In the genomic region with DNA sequence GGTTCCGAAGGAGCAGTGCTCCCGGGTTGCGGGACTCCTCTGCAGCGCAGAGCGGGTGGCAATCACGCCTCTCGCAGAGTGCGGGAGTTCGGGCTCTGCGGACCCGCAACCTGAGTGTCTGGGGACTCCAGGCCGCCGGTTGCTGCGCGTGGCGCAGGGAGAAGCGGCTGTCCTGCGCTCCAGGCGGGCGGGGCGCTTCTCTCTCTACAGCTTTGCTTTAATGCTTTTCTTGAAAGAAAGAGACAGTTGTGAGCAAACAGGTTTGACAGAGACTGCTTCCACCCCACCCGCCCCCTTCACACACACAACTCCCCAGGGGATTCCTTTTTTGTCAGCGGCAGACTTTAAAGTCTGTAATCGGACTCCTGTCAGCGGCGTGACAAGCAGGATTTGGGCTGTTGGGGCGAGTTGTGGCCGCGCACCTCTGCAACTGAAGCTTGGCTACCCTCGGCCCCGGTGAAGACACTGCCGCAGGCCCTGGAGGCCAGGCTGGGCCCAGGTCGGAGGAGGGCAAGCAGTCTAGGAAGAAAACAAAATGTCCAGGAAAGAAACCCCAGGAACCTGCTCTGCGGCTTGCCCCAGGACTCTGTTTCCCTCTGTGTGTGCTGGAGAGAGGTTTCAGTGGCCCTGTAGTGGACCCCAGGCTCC, we compare ENCODE assay signal across 13 mouse cellular contexts. TPM values are rescaled to one million over a fixed set of nuclear protein-coding genes. Genes with fewer than 3 reads are reported as not detected.
A peak's percentile ranks its signal among the peaks of the same experiment; 100 is the strongest.
DNase-seq lines count a peak whose midpoint lies in the region; ATAC-seq and TF ChIP-seq lines count a peak whose summit lies in the region.
"Had no signal": no experiment of that assay in that cellular context is flagged by ENCODE, and none has a peak within 500 bp of the region (broad histone marks: within the 10 kb centered on the region; RNA-seq: fewer than 3 reads in every experiment).

No protein-coding gene starts in this region.

- peak overlapping the region; percentile 36 for H3K4me2 ChIP-seq in embryonic facial prominence, embryonic 12.5 days (replicated peaks)
- no peak overlapping the region for H3K4me2 ChIP-seq in limb, embryonic 11.5 days (ENCODE audit: low read depth, severe bottlenecking)
- peak overlapping the region; percentile 5; the same call in 1 of the 2 replicates for H3K4me2 ChIP-seq in neural tube, embryonic 15.5 days

- H3K4me3 ChIP-seq in embryonic facial prominence, embryonic 12.5 days = peak overlapping the region; percentile 16
- H3K4me3 ChIP-seq in limb, embryonic 11.5 days (ENCODE audit: low read depth, low read length) = no peak overlapping the region
- H3K4me3 ChIP-seq in neural tube, embryonic 15.5 days (replicated peaks) = no peak overlapping the region
- H3K4me3 ChIP-seq in kidney, adult 2 months (ENCODE audit: insufficient read depth, low read depth, low read length) = no peak overlapping the region
- H3K4me3 ChIP-seq: megakaryocyte, embryonic 14.5 days had no signal

- peaks cover 85% of the 10 kb centered on the region for H3K27me3 ChIP-seq in embryonic facial prominence, embryonic 12.5 days
- H3K27me3 ChIP-seq in limb, embryonic 11.5 days (ENCODE audit: control insufficient read depth, insufficient read depth, low read length) = peaks cover 91% of the 10 kb centered on the region
- peaks cover 90% of the 10 kb centered on the region for H3K27me3 ChIP-seq in neural tube, embryonic 15.5 days (replicated peaks)
- H3K27me3 ChIP-seq in kidney, adult 2 months (replicated peaks; ENCODE audit: control insufficient read depth, insufficient read depth, low read length) = peaks cover 8% of the 10 kb centered on the region

- no peak overlapping the region for H3K9ac ChIP-seq in embryonic facial prominence, embryonic 12.5 days
- no peak overlapping the region for H3K9ac ChIP-seq in limb, embryonic 11.5 days (ENCODE audit: low read length)
- no peak overlapping the region for H3K9ac ChIP-seq in neural tube, embryonic 15.5 days (replicated peaks)

- ATAC-seq in embryonic facial prominence, embryonic 12.5 days (ENCODE audit: insufficient number of reproducible peaks, insufficient read depth, low FRiP score, low TSS enrichment) = no peak
- ATAC-seq in limb, embryonic 11.5 days (ENCODE audit: insufficient number of reproducible peaks, low FRiP score, low TSS enrichment, low read depth) = no peak
- no peak for ATAC-seq in neural tube, embryonic 15.5 days (ENCODE audit: low FRiP score)
- ATAC-seq in activated CD4-positive, CD25-positive, alpha-beta regulatory T cell, adult 4 months = no peak
- ATAC-seq: intestine, postnatal 0 days had no signal

- TF ChIP-seq CTCF in kidney, adult 2 months (conservative IDR thresholded peaks at IDR 0.05; ENCODE audit: insufficient read depth, insufficient read length, low read depth, low read length) = no peak

- H3K9me3 ChIP-seq in embryonic facial prominence, embryonic 12.5 days = no peaks in the 10 kb centered on the region
- H3K9me3 ChIP-seq in limb, embryonic 11.5 days (ENCODE audit: control insufficient read depth, low read length) = no peaks in the 10 kb centered on the region
- H3K9me3 ChIP-seq in neural tube, embryonic 15.5 days (replicated peaks) = no peaks in the 10 kb centered on the region

- 1% methylated on average over 34 of the region's 34 CpGs for WGBS in embryonic facial prominence, embryonic 12.5 days
- WGBS in limb, embryonic 11.5 days = under 1% methylated on average over 34 of the region's 34 CpGs
- WGBS in neural tube, embryonic 15.5 days = under 1% methylated on average over 34 of the region's 34 CpGs
- WGBS in kidney, adult 2 months = 2% methylated on average over 34 of the region's 34 CpGs

- H3K36me3 ChIP-seq in embryonic facial prominence, embryonic 12.5 days = no peaks in the 10 kb centered on the region
- H3K36me3 ChIP-seq in limb, embryonic 11.5 days (ENCODE audit: control insufficient read depth, insufficient read depth, low read length) = no peaks in the 10 kb centered on the region
- H3K36me3 ChIP-seq in neural tube, embryonic 15.5 days = no peaks in the 10 kb centered on the region
- no peaks in the 10 kb centered on the region for H3K36me3 ChIP-seq in kidney, adult 2 months (ENCODE audit: control insufficient read depth, insufficient read depth, low read length)

- peak; percentile 16 to 33 for DNase-seq in kidney, postnatal 4 days
- no peak for DNase-seq in kidney, postnatal 36 days
- DNase-seq in limb, embryonic 11.5 days (ENCODE audit: low spot score) = peak; percentile 64
- DNase-seq in gastrocnemius, adult 8-10 months (ENCODE audit: low spot score in 2 of 2) = no peak
- no peak for DNase-seq in kidney, adult 2 months
- DNase-seq: right cerebral cortex, postnatal 14 days had no signal

- no peak overlapping the region for H3K27ac ChIP-seq in embryonic facial prominence, embryonic 12.5 days
- H3K27ac ChIP-seq in limb, embryonic 11.5 days (replicated peaks; ENCODE audit: low read depth, low read length) = no peak overlapping the region
- H3K27ac ChIP-seq in neural tube, embryonic 15.5 days (replicated peaks) = no peak overlapping the region
- H3K27ac ChIP-seq in kidney, adult 2 months (ENCODE audit: insufficient read depth, low read depth, low read length) = no peak overlapping the region

- peaks cover 16% of the 10 kb centered on the region for H3K4me1 ChIP-seq in embryonic facial prominence, embryonic 12.5 days
- peaks cover 13% of the 10 kb centered on the region; the same call in 1 of the 2 replicates for H3K4me1 ChIP-seq in limb, embryonic 11.5 days (ENCODE audit: control insufficient read depth, insufficient read depth, low read length)
- H3K4me1 ChIP-seq in neural tube, embryonic 15.5 days = peaks cover 38% of the 10 kb centered on the region
- H3K4me1 ChIP-seq in kidney, adult 2 months (ENCODE audit: control insufficient read depth, insufficient read depth, low read length) = no peaks in the 10 kb centered on the region

- no peak for TF ChIP-seq POLR2A in kidney, adult 2 months (IDR thresholded peaks at IDR 0.05; ENCODE audit: low read depth, low read length)

RNA-seq across cellular contexts. Expression of a gene that starts 4.3 kb away (rescaled TPM):
- 1.3 and 2.4 TPM in 2 replicates for polyA plus RNA-seq in embryonic facial prominence, embryonic 12.5 days (2016; fragmentation: Nextera tagmentation; extraction: Ambion mirVana)
- 0.14 and 0.20 TPM in 2 replicates for polyA plus RNA-seq in limb, embryonic 11.5 days (2014; fragmentation: Nextera tagmentation; extraction: Ambion mirVana)
- 8.0 and 10.2 TPM in 2 replicates for polyA plus RNA-seq in neural tube, embryonic 15.5 days (2015; fragmentation: Nextera tagmentation; extraction: Ambion mirVana)
- total RNA-seq in gastrocnemius, adult 8-10 months (2022) = not detected
- polyA plus RNA-seq in kidney, adult 2 months (2012; rRNA removed) = not detected in 2 replicates
- not detected for polyA plus RNA-seq in activated CD4-positive, CD25-positive, alpha-beta regulatory T cell, adult 4 months (2017; shearing (Covaris generic))
- total RNA-seq: left cerebral cortex, postnatal 25 days had no signal
- polyA plus RNA-seq: intestine, postnatal 0 days; urinary bladder, adult 2 months had no signal

Comparison
In these comparisons a context has a peak if more than half of its experiments do, and no peak if none do; other contexts are left out.
1. DNase-seq: peak in kidney, postnatal 4 days (2 of 2) and limb, embryonic 11.5 days (single experiment); none in kidney, postnatal 36 days (0 of 2), gastrocnemius, adult 8-10 months (0 of 2) and kidney, adult 2 months (single experiment).